Mouse (Mus musculus): Measurements from ENCODE around the gene Meis2. TPM values are rescaled to one million over a fixed set of nuclear protein-coding genes. Genes with fewer than 3 reads are reported as not detected.

Meis2 gene
- polyA plus RNA-seq, 1 experiment from 2014 or later = 1.4 TPM

DNA sequence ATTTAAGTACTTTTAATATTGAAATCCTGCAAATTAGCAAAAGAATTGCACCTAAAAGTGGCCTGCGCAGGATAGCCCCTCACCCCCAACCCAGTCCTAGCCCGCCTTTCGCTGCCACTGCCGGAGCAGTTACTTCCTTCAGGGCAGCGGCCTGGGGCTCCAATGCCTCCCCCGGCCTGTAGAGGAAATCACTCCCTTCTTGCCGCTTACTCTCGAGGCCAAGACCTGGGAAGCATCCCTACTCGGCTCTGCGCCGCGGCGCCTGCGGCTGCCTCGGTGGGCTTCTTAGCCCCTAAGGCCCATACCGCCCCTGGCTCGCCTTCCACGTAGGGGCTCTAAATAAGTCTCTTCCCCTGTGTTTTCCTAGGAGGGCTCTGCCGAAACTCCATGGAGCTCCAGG is 5.4 kb downstream of the Meis2 start:
- no peak overlapping the region for H3K27ac ChIP-seq (replicated peaks)
- no peak overlapping the region for H3K9ac ChIP-seq
- peak overlapping the region; percentile 20; the same call in 1 of the 2 replicates for H3K4me2 ChIP-seq
- H3K27me3 ChIP-seq = peaks cover 69% of the 10 kb centered on the region
- H3K9me3 ChIP-seq (replicated peaks) = no peaks in the 10 kb centered on the region
- H3K4me3 ChIP-seq (replicated peaks) = 0 out of 2 replicates have a peak overlapping the region, but pooled peaks have one; percentile 7
- no peaks in the 10 kb centered on the region for H3K36me3 ChIP-seq (replicated peaks)
- 8% methylated on average over 19 of the region's 19 CpGs for WGBS (ENCODE audit: insufficient replicate concordance)
- no peaks in the 10 kb centered on the region; the same call in 1 of the 2 replicates for H3K4me1 ChIP-seq (replicated peaks)
- ATAC-seq (ENCODE audit: insufficient read depth) = no peak

DNA sequence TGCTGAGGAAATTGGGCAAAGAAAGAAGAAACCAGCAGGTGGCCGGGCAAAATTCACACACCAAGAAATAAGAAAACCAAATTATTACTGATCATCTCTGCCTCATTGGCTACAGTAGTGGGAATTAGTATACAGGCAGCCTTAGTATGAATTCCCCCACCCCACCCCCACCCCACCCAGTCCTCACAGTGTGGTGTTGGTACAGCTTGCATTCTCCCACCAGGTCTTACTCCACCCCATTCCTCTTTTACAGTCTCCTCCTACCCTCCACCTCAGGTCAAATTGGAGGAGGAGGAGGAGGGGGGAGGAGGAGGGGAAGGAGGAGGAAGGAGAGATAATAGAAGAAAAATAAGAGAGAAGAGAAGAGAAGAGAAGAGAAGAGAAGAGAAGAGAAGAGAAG is 6.0 kb downstream of the Meis2 start:
- Histone ChIP-seq H3K36me3 (replicated peaks) (no peaks in the 10 kb centered on the region), H3K9me3 (replicated peaks) (no peaks in the 10 kb centered on the region), H3K9ac (no peak overlapping the region), H3K4me2 (no peak overlapping the region), H3K4me1 (replicated peaks) (no peaks in the 10 kb centered on the region; the same call in 1 of the 2 replicates), H3K27ac (replicated peaks) (no peak overlapping the region), H3K27me3 (peaks cover 64% of the 10 kb centered on the region), H3K4me3 (replicated peaks) (no peak overlapping the region)
- no peak for ATAC-seq (ENCODE audit: insufficient read depth)
- 58% methylated on average over 1 of the region's 1 CpGs for WGBS (ENCODE audit: insufficient replicate concordance)

DNA sequence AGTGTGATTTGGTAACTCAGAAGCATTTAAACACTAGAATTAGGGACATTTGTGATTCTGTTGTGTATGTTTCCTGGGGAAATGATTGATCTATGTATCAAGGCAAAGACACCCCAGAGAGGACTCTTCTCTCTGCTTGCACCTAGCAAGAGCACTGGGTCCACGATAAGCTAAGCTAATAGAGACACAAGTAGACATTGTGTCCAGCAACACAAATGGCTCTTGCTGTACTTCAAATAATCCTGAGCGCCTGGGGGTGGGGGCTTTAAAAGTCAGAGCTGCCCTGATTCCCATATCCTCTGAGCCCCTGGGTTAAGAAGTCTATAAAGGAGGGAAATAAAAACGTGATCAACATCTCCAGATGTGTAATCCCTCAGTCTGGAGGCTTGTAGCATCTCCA is 6.6 kb downstream of the Meis2 start:
- no peak overlapping the region for H3K4me2 ChIP-seq
- ATAC-seq (ENCODE audit: insufficient read depth) = no peak
- no peak overlapping the region for H3K4me3 ChIP-seq (replicated peaks)
- H3K9ac ChIP-seq = no peak overlapping the region
- H3K9me3 ChIP-seq (replicated peaks) = no peaks in the 10 kb centered on the region
- no peak overlapping the region for H3K27ac ChIP-seq (replicated peaks)
- 36% methylated on average over 3 of the region's 3 CpGs for WGBS (ENCODE audit: insufficient replicate concordance)
- H3K27me3 ChIP-seq = peaks cover 58% of the 10 kb centered on the region
- no peaks in the 10 kb centered on the region; the same call in 1 of the 2 replicates for H3K4me1 ChIP-seq (replicated peaks)
- H3K36me3 ChIP-seq (replicated peaks) = no peaks in the 10 kb centered on the region

DNA sequence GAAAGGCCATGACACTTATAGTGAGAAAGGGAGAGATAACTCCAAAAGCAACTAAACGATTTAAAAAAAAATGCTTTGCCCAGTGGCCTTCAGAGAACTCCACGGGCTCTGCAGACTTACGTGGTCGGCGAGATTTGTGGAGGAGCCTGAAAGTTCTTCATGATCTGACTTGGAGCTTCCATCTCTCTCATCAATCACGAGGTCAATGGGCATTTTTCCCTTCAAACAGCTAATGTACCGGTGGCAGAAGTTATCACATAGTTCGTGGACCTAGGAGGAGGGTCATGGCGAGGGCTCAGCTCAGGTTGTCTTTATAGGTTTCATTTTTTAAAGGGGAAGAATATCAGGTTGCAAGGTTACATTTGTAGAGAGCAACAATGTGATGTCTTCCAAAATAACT is 7.1 kb downstream of the Meis2 start:
- Histone ChIP-seq H3K4me3 (replicated peaks) (no peak overlapping the region), H3K9ac (no peak overlapping the region), H3K27me3 (peaks cover 52% of the 10 kb centered on the region), H3K4me2 (no peak overlapping the region), H3K9me3 (replicated peaks) (no peaks in the 10 kb centered on the region), H3K4me1 (replicated peaks) (no peaks in the 10 kb centered on the region; the same call in 1 of the 2 replicates), H3K36me3 (replicated peaks) (no peaks in the 10 kb centered on the region), H3K27ac (replicated peaks) (no peak overlapping the region)
- 52% methylated on average over 9 of the region's 9 CpGs for WGBS (ENCODE audit: insufficient replicate concordance)
- ATAC-seq (ENCODE audit: insufficient read depth) = no peak

DNA sequence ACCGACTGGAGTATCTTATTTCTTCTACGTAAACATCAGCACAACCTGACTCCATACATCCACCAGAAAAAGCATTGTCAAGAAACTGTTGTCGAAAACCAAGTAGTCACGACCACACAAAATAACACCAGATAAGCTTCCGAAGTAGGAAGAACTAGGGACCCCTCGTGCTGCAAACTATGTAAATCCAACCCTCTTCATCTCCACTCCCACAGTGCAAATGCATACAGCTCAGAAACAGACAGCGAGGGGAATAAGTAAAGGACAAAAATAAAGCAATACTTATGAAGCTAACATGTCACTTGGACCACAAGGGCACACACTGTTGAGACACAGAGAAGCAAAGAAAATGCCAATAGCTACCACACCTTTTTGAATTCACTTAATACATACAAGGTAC is 8.8 kb downstream of the Meis2 start:
- Histone ChIP-seq H3K4me3 (replicated peaks) (no peak overlapping the region), H3K4me1 (replicated peaks) (no peaks in the 10 kb centered on the region; the same call in 1 of the 2 replicates), H3K36me3 (replicated peaks) (no peaks in the 10 kb centered on the region), H3K9me3 (replicated peaks) (no peaks in the 10 kb centered on the region), H3K27ac (replicated peaks) (no peak overlapping the region), H3K9ac (no peak overlapping the region), H3K27me3 (peaks cover 35% of the 10 kb centered on the region), H3K4me2 (no peak overlapping the region)
- 64% methylated on average over 7 of the region's 7 CpGs for WGBS (ENCODE audit: insufficient replicate concordance)
- no peak for ATAC-seq (ENCODE audit: insufficient read depth)

DNA sequence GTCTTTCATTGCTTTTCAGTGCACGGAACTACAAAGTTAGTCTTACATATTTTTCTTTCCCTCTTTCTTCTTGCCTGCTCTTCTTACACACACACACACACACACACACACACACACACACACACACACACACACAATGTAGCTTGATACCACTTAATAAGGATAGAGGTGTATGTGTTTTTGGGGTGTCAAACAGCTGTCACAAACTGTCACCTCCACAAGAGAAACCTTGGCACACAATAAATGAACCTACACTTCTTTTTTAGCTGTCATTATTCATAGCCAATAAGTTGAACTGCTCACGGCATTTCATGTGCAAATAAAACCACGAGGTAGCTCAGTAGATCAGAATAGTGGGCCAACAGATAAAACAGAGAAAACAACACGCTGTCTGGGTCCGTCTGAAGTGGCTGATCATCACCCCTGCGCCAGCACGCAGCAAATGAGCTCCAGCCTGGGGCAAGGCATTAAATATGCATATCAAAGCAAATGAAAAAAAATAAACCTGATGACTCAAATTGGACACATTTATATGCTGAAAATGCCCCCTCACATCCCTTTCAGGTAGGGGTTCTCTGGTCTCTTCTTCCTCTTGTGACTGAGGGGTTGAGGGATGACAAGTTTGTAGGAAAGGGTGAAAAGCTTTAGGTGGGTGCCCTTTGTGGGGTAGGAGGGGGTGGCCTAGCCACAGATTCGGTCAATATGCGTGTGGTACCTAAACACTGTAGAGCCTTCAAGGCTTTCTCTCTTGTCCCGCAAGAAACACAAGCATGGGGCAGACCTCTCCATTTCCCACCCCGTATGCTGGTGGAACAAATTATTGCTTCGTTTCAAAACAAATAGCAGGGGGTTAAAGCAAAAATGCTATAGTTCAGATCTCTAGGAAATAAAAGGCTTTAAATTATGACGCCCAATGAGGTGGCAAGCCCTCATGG is 9.7 kb downstream of the Meis2 start:
- H3K4me2 ChIP-seq = no peak overlapping the region
- no peaks in the 10 kb centered on the region for H3K36me3 ChIP-seq (replicated peaks)
- H3K4me1 ChIP-seq (replicated peaks) = no peaks in the 10 kb centered on the region
- H3K4me3 ChIP-seq (replicated peaks) = no peak overlapping the region
- 62% methylated on average over 13 of the region's 13 CpGs for WGBS (ENCODE audit: insufficient replicate concordance)
- no peak overlapping the region for H3K27ac ChIP-seq (replicated peaks)
- no peak for ATAC-seq (ENCODE audit: insufficient read depth)
- H3K9ac ChIP-seq = no peak overlapping the region
- no peaks in the 10 kb centered on the region for H3K9me3 ChIP-seq (replicated peaks)
- H3K27me3 ChIP-seq = peaks cover 27% of the 10 kb centered on the region

DNA sequence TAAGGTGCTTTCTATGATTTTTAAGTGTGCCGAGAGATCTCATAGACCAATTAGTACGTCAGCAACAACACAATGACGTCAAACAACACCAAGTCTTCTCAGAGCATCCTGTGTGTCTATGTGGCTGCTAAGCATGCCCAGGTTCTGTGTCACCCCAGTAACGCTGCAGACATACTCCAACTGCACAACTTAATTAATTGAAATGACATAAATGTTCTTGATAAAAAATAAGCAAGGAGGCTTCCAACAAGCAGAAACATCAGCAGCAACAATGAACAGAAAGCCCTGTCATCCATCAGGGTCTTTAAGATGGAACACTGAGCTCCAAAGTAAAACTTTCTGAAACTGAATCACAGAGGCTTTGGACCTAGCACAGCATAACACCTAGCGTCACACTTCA is 11.7 kb downstream of the Meis2 start:
- ATAC-seq (ENCODE audit: insufficient read depth) = no peak
- no peak overlapping the region for H3K27ac ChIP-seq (replicated peaks)
- no peaks in the 10 kb centered on the region for H3K4me1 ChIP-seq (replicated peaks)
- H3K9me3 ChIP-seq (replicated peaks) = no peaks in the 10 kb centered on the region
- H3K4me2 ChIP-seq = no peak overlapping the region
- no peaks in the 10 kb centered on the region for H3K36me3 ChIP-seq (replicated peaks)
- H3K9ac ChIP-seq = no peak overlapping the region
- H3K4me3 ChIP-seq (replicated peaks) = no peak overlapping the region
- 60% methylated on average over 5 of the region's 5 CpGs for WGBS (ENCODE audit: insufficient replicate concordance)
- peaks cover 6% of the 10 kb centered on the region for H3K27me3 ChIP-seq

DNA sequence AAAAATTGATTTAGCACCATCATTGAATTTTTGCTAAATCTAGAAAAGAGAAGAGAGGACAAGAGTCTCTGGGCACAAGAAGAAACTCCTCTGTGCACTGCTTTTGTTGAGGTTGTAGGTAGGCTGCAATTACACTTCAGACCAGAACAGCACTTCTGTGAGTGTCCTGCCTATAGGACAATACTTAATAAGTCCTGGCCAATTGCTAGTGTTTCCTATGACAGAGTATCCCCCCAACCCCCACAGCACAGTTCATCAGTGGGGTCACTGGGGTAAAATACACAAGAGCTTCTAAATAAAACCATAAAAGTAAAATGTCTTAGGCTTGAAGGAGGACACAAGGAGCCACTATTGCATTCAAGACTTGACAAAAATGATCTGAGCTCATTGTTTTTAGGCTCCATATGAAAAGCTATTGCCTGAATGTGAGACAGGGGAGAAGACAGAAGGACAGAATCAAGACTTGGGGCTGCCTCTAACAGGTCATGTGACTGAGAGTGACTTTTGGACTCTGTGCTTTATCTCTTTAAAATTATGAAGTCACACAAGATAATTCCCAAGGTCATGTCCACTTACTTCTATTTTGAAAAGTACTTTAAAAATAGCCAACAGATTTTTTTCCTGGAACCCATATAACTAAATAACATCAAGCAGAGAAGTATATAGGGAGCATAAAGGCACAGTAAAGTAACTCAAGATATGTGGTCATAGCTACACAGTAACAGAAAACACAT is 12.8 kb downstream of the Meis2 start:
- H3K9ac ChIP-seq = no peak overlapping the region
- no peaks in the 10 kb centered on the region for H3K27me3 ChIP-seq
- no peaks in the 10 kb centered on the region for H3K9me3 ChIP-seq (replicated peaks)
- H3K36me3 ChIP-seq (replicated peaks) = no peaks in the 10 kb centered on the region
- no peak for ATAC-seq (ENCODE audit: insufficient read depth)
- no peak overlapping the region for H3K4me2 ChIP-seq
- no peak overlapping the region for H3K27ac ChIP-seq (replicated peaks)
- H3K4me3 ChIP-seq (replicated peaks) = no peak overlapping the region
- H3K4me1 ChIP-seq (replicated peaks) = no peaks in the 10 kb centered on the region

DNA sequence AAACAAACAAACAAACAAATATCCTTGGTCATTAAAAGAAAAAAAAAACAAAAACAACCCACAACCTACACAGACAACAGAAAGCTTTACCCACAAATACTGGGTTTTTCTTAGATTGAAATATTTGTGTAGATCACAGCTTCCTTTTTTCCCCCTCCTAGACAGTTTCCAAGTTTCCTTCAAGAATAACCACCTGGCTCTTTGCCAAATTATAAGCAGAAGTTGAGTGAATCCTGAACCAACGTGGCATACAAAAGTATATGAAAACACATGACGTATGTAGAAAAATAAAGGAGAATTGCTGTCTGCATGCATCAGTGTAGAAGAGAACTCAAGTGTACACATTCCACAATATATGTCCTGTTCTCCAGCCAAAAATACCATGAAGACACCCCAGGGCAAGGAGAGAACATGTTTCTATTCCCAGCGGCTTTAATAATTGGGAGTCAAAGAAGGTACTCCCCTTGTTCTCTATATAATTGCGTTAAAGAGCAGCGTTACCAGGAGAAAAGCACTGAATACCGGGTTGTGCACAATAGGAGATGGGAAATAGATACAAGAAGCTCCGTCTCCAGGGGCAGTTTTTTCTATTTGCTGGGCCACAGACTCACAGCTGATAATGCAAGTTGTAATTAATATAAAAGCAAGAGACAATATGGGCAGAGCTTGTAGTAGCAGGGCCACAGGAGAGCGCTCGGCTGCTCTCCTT is 13.6 kb downstream of the Meis2 start:
- H3K4me3 ChIP-seq (replicated peaks) = no peak overlapping the region
- H3K27ac ChIP-seq (replicated peaks) = no peak overlapping the region
- WGBS (ENCODE audit: insufficient replicate concordance) = 63% methylated on average over 9 of the region's 9 CpGs
- ATAC-seq (ENCODE audit: insufficient read depth) = no peak
- H3K4me2 ChIP-seq = no peak overlapping the region
- H3K4me1 ChIP-seq (replicated peaks) = no peaks in the 10 kb centered on the region
- no peaks in the 10 kb centered on the region for H3K9me3 ChIP-seq (replicated peaks)
- H3K36me3 ChIP-seq (replicated peaks) = no peaks in the 10 kb centered on the region
- H3K27me3 ChIP-seq = no peaks in the 10 kb centered on the region
- no peak overlapping the region for H3K9ac ChIP-seq

DNA sequence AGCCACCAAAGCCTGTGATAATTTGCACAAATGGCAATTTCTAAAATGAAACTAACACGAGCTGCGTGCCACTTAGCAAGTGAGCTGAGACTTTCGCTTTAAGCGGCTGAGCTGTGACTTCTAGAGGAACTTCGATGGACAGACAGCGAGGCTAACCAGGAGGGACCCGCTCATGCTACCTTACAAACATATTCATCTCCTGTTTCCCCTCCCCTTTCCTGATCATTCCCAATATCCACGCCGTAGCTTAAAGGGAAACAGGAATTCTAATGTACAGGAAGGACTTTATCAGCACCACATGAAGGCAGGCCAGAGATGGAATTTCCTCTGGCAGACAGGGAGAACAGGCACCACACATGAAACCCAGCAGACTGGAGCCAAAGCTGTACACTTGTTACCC is 15.9 kb downstream of the Meis2 start:
- Histone ChIP-seq H3K4me1 (replicated peaks) (no peaks in the 10 kb centered on the region), H3K4me2 (no peak overlapping the region), H3K9me3 (replicated peaks) (no peaks in the 10 kb centered on the region), H3K4me3 (replicated peaks) (no peak overlapping the region), H3K27me3 (no peaks in the 10 kb centered on the region), H3K36me3 (replicated peaks) (no peaks in the 10 kb centered on the region), H3K27ac (replicated peaks) (no peak overlapping the region), H3K9ac (no peak overlapping the region)
- WGBS (ENCODE audit: insufficient replicate concordance) = 34% methylated on average over 9 of the region's 9 CpGs
- no peak for ATAC-seq (ENCODE audit: insufficient read depth)

DNA sequence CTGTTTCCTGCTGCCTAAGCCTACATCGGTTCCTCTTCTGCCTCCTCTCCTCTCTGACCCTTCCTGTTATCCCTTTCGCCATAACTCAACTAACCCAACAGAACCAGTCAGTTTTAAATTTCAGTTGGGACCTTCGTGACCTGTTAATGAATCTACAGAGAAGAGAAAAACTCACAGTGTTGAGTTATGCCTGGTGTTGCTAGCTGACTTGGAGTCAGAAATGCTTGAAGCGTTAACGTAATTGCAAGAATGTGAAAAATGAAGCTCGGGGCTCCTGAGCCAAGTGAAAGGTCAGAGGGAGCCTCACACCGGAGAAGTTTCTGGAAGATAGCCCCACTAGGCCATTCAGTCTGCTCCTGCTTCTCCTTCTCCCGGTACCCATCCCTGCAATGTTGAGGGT is 18.3 kb downstream of the Meis2 start:
- ATAC-seq (ENCODE audit: insufficient read depth) = no peak
- Histone ChIP-seq H3K27me3 (no peaks in the 10 kb centered on the region), H3K27ac (replicated peaks) (no peak overlapping the region), H3K4me2 (no peak overlapping the region), H3K36me3 (replicated peaks) (no peaks in the 10 kb centered on the region), H3K9me3 (replicated peaks) (no peaks in the 10 kb centered on the region), H3K4me1 (replicated peaks) (no peaks in the 10 kb centered on the region), H3K4me3 (replicated peaks) (no peak overlapping the region), H3K9ac (no peak overlapping the region)
- WGBS (ENCODE audit: insufficient replicate concordance) = 64% methylated on average over 8 of the region's 8 CpGs
